Mouse (Mus musculus): Measurements from ENCODE around the gene Lgals4. TPM values are rescaled to one million over a fixed set of nuclear protein-coding genes. Genes with fewer than 3 reads are reported as not detected.

Lgals4 gene
- polyA plus RNA-seq, 1 experiment, result 0.26 TPM

DNA sequence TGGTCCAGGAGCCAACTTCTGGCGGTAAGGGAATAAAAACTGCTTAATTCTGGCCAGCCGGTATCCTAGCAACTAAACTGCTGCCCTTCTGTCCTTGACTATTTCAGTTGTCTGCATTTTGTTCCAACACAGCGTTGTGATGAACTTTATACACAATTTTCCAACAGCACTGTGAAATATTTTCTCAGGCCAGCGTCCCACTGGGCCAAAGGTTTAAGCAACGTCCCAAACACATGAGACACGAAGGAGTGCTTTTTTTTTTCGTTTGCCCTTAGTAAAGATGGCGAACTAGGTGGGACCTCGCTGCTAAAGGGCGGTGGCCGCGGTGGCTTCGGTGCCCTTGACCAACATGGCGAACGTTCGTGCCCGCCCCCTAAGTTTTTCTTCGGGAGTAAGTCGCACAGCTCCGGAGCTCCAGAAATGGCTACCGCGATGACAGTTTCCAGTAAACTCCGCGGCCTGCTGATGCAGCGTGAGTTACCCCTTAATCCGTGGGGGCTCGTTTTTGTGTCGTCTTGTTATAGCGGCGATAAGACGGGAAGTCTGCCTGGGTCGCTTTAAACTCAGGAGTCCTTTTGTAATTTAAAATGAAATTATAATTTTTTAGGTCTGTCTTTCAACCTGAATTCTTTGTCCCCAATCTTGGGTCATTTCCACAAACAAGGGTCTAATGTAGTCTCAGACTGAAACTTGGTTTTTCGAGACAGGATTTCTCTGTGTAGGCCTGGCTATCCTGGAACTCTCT, 8.5 kb upstream of the Lgals4 start, which contains the start of gene Ech1:
Ech1 (plus strand) TSS at position 277 of the 745 bp plus-strand sequence.
- TF ChIP-seq GATA1 (IDR thresholded peaks at IDR 0.05; ENCODE audit: low read length), result no peak

DNA sequence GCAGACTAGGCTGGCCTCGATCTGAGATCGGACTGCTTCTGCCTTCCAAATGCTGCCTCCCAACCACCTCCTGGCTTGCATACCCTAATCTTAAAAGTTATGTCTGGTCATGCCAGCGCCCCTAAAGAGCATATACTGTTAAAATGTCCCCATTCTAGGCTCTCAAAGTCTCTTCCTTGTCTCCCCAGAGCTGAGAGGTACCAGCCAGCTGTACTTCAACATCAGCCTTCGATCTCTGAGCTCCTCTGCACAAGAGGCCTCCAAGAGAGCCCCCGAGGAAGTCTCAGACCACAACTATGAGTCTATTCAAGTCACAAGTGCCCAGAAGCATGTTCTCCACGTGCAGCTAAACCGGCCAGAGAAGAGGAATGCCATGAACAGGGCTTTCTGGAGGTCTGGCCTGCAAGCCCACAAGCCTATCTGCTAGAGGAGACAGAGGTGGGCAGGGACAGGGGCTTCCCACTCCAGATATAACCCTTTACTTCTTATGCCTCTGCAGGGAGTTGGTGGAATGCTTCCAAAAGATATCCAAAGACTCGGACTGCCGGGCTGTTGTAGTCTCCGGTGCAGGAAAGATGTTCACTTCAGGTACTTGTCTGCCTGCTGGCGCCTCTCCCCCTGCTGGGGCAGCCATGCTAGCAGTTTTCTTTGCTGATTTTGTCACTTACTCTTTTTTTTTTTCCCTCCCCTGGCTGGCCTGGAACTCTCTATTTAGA, 7.8 kb upstream of the Lgals4 start:
- no peak for TF ChIP-seq GATA1 (IDR thresholded peaks at IDR 0.05; ENCODE audit: low read length)

DNA sequence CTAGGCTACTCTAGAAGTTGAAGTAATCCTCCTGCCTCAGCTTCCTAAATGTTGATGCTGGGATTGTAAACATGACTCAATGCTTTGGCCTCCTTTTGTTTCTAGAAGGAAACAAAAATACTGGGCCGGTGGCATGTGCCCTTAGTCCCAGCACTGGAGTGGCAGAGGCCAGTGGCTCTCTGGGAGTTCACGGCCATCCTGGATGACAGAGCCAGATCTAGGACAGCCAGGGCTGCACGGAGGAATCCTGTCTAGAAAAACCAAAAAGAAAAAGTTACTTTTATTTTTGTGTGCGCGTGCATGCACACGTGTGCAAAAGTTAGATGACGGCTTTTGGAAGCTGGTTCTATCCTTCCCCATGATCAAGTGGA, 7.3 kb upstream of the Lgals4 start:
- no peak for TF ChIP-seq GATA1 (IDR thresholded peaks at IDR 0.05; ENCODE audit: low read length)

DNA sequence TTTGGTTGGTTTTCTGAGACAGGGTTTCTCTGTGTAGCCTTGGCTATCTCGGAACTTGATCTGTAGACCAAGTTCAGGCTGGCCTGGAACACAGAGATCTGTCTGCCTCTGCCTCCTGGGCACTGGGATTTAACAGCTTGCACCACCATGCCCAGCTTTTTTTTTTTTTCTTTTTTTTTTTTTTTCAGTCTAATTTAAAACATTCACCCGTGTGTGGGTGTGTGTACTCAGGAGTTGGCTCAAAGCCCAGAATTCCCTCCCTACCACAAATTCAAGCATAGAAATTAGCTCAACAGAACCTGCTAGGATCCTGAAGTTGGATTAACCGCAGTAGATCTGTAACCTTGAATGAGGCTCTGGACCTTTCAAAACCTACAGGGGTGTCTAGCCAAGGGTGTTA, 6.3 kb upstream of the Lgals4 start:
- TF ChIP-seq GATA1 (IDR thresholded peaks at IDR 0.05; ENCODE audit: low read length), result no peak

DNA sequence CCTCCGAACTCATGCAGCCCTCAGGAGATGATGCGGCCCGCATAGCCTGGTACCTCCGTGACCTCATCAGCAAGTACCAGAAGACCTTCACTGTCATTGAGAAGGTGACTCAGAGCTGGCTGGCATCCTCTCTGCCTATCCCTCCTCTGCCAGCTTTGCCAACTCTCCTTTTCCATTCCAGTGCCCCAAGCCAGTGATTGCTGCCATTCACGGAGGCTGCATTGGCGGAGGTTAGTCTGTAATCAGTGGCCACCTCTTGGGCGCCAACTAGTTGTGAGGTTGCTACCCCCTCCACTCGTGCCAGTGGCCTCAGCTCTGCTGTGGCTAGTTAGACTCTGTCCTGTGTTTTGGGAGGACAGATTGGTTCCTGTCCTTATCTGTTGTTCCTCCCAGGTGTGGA, 3.8 kb upstream of the Lgals4 start:
- TF ChIP-seq GATA1 (IDR thresholded peaks at IDR 0.05; ENCODE audit: low read length), result no peak

GRCm38 (mm10) chr7:28830981-28831380, 2.7 kb upstream of the Lgals4 start:
- TF ChIP-seq GATA1 (IDR thresholded peaks at IDR 0.05; ENCODE audit: low read length), result no peak

DNA sequence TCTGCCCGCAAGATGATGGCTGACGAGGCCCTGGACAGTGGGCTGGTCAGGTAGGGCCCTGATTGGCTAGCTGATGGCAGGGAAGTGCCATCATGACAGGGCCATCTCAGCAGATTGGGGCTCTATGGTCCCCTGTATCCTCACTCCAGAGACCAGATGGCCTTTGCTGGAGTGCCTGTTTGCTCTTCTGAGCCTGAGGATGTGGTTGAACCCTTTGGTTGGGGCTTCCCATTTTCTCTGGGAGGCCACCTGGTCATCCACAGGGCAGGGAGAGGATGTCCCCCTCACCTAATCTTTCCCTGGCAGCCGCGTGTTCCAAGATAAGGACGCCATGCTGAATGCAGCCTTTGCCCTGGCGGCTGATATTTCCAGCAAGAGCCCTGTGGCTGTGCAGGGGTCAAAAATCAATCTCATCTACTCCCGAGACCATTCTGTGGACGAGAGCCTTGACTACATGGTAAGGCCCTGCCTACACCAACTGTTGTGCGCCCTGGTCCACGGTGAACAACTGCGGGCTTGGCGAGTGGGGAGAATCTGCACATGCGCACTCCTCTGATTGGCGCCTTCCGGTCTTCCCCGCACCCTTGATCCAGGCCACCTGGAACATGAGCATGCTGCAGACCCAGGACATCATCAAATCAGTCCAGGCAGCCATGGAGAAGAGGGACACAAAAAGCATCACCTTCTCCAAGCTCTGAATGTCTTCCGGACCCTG, 2.1 kb upstream of the Lgals4 start:
- TF ChIP-seq GATA1 (IDR thresholded peaks at IDR 0.05; ENCODE audit: low read length), result no peak

DNA sequence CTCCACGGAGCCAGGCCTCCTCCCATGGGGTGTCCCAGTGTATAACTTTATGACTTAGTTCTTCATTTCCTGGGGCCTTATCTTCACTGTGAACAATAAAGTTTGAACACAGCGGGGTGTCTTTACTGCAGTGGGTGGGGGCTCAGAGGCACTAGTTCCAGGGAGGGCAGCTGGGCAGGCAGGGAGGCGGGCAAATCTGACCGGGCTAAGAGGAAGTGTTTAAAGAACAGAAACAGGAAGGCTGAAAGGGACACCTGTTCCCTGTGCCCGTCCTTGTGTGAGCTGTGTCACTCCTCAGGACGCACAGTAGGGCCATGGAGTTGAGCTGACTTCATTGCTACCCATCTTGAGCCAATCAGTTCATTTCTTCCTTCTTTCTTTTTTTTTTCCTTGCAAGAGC, 1.5 kb upstream of the Lgals4 start:
- no peak for TF ChIP-seq GATA1 (IDR thresholded peaks at IDR 0.05; ENCODE audit: low read length)

GRCm38 (mm10) chr7:28836936-28837335, 3.3 kb downstream of the Lgals4 start:
- TF ChIP-seq GATA1 (IDR thresholded peaks at IDR 0.05; ENCODE audit: low read length), result no peak

DNA sequence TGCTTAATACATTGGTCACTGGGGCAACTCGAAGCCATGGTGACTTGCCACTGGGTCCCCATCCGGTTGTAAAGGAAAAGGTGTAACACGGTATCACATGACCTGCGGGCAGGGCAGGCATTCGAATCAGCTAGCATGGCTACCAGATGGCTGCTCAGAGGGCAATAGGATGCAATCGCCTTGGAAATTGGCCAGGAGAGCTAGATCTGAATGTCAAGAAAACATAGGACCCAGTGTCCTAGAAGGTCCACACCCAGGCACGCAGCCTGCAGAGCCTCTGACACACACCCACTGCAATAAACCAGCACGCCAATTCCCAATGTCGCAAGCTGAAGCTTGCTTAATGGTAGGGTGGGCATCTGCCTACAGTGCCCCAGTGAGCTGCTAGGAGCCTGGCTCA, 4.7 kb downstream of the Lgals4 start:
- TF ChIP-seq GATA1 (IDR thresholded peaks at IDR 0.05; ENCODE audit: low read length), result no peak

DNA sequence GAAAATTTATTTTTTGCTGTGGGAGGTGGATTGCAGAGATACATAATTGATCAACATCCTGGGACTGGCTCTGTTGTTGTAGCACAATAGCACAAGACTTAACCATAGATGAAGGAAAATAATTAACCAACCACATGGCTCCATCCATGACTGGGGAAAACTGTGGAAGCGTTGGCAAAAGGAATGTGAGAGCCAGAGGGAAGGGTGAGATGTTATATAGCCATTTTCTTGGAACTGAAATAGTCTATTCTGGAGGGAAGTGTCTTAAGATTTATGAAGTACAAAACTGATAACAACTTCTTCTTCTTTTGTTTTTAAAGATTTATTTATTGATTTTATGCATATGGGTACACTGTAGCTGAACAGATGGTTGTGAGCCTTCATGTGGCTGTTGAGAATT, 13.6 kb downstream of the Lgals4 start:
- TF ChIP-seq GATA1 (IDR thresholded peaks at IDR 0.05; ENCODE audit: low read length), result no peak

GRCm38 (mm10) chr7:28849700-28850236, 16.1 kb downstream of the Lgals4 start:
- TF ChIP-seq GATA1 (IDR thresholded peaks at IDR 0.05; ENCODE audit: low read length), result no peak

- no peak for TF ChIP-seq GATA1 (IDR thresholded peaks at IDR 0.05; ENCODE audit: low read length)
These were observed 17.0 kb downstream of the Lgals4 start for GRCm38 (mm10) chr7:28850642-28851041.

GRCm38 (mm10) chr7:28859953-28860352, 26.3 kb downstream of the Lgals4 start:
- no peak for TF ChIP-seq GATA1 (IDR thresholded peaks at IDR 0.05; ENCODE audit: low read length)

- no peak for TF ChIP-seq GATA1 (IDR thresholded peaks at IDR 0.05; ENCODE audit: low read length)
These were observed 27.2 kb downstream of the Lgals4 start for GRCm38 (mm10) chr7:28860898-28861297.
